Mouse (Mus musculus) megakaryocyte, embryonic 14.5 days (primary cell): ENCODE measurements at regions not wholly inside any gene's neighbourhood (a gene's known extent, or its start where the extent isn't known, plus 50 kb on each side); places are given as distances from the start of the nearest gene placed in this dataset.

Source experiments
- FLI1 ChIP-seq: IDR thresholded peaks from 2 replicates; pipeline ENCODE4 v1.6.1; 2012; ENCODE audit warnings: low read length, inconsistent platforms, mixed read lengths
- GATA1 ChIP-seq: IDR thresholded peaks from 3 replicates; pipeline ENCODE4 v1.6.1; 2012; ENCODE audit warnings: mixed read lengths, low read length, inconsistent platforms, borderline replicate concordance

- TF ChIP-seq GATA1 = no peak
- TF ChIP-seq FLI1 = no peak
Observed at GRCm38 (mm10) chr2:78049248-78049874, 103.2 kb upstream of the Cwc22 start.
